Mouse (Mus musculus): Measurements from ENCODE around the gene Abca4. TPM values are rescaled to one million over a fixed set of nuclear protein-coding genes. Genes with fewer than 3 reads are reported as not detected.

Abca4 gene
- under 1 TPM in 1 of 2 experiments, not detected in 1; 0.43 TPM for polyA plus RNA-seq (2017; shearing (Covaris generic))

DNA sequence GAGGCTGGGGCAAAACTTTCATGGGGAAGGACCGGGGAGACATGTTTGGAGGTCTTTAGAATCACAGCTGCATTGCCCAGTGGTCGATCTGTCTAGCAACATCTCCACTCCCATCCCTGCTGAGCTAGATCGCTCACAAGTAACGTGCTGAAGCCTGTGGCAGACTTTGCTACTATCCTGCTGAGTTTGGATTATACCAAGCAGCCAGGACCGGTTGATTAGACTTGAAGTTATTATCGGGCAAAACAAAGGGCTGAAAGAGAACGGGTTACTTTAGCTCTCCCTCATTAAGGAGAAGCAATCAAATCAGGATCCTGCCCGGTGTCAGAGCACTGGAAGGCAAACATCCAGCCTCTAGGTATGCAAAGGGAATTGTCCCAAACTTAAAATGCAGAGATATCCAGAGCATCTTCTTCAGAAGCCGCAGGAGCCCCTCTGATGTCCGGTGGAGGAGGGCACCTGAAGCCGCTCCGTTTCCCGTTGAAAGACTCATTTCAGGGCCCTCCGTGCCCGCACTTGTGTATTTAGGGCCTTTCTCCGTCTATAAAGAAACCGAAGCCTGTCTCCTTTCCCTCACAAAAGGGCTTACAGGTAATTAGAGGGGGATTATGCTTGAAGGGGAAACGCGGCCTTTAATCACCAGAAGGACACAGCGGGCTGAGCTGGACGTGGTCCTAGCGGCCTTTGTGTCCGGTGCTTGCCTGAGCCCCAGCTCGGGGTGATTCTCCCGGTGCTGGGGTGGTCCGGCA is at the start of gene Abca4:
Gene Abca4, plus strand, starts transcription at position 645 of the 749 bp plus-strand sequence.

Other genes starting within 250 kb of the Abca4 start
- 10 to 100 TPM in 1 of 2 experiments, 1 to 10 TPM in 1; 9.1 to 18.4 TPM for gene Abcd3, start 229.1 kb upstream of the Abca4 start, polyA plus RNA-seq (2017; shearing (Covaris generic))
- 1 to 10 TPM in 1 of 2 experiments, under 1 TPM in 1; 0.08 to 1.4 TPM for gene Arhgap29, start 91.9 kb upstream of the Abca4 start, polyA plus RNA-seq (2017; shearing (Covaris generic))
- 100 to 1,000 TPM in 1 of 2 experiments, 10 to 100 TPM in 1; 60.9 to 102 TPM for gene Gclm, start 201.1 kb downstream of the Abca4 start, polyA plus RNA-seq (2017; shearing (Covaris generic))
- 100 to 1,000 TPM in 1 of 2 experiments, 10 to 100 TPM in 1; 74.8 to 101 TPM for gene Dnttip2, start 229.9 kb downstream of the Abca4 start, polyA plus RNA-seq (2017; shearing (Covaris generic))
- gene Bcar3, start 249.7 kb downstream of the Abca4 start, polyA plus RNA-seq (2017; shearing (Covaris generic)) = under 1 TPM; 0.42 to 0.82 TPM

Measured in activated CD4-positive, CD25-positive, alpha-beta regulatory T cell (primary cell).